Mouse (Mus musculus) mature B cell (primary cell): ENCODE data around the gene Hoxc13.

Experiments used
- in situ Hi-C: fragments of 300-500 bp; cut with MboI; formaldehyde crosslinking; loops from 2 replicates; pipeline ENCODE4 v1.14.3; 2019

Hoxc13 gene

DNA sequence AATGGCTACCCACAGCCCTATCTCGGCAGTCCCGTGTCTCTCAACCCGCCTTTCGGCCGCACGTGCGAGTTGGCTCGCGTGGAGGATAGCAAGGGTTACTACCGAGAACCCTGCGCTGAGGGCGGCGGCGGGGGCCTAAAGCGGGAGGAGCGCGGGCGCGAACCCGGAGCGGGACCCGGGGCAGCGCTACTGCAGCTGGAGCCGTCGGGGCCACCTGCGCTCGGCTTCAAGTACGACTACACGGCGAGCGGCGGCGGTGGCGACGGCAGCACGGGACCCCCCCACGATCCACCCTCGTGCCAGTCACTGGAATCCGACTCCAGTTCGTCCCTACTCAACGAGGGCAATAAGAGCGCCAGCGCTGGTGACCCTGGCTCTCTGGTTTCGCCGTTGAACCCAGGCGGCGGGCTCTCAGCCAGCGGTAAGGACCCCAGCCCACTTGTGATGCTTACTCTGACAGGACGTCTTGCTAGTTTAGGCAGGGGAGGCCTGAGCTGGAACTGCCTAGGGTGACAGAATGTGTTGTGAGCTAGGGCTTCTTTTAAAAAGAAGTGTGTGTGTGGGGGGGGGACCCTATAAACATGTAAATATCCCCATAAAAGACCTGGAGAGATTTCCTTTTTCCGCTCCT, 16.2 kb downstream of the Hoxc13 start:
- in situ Hi-C loops = no loop called here

DNA sequence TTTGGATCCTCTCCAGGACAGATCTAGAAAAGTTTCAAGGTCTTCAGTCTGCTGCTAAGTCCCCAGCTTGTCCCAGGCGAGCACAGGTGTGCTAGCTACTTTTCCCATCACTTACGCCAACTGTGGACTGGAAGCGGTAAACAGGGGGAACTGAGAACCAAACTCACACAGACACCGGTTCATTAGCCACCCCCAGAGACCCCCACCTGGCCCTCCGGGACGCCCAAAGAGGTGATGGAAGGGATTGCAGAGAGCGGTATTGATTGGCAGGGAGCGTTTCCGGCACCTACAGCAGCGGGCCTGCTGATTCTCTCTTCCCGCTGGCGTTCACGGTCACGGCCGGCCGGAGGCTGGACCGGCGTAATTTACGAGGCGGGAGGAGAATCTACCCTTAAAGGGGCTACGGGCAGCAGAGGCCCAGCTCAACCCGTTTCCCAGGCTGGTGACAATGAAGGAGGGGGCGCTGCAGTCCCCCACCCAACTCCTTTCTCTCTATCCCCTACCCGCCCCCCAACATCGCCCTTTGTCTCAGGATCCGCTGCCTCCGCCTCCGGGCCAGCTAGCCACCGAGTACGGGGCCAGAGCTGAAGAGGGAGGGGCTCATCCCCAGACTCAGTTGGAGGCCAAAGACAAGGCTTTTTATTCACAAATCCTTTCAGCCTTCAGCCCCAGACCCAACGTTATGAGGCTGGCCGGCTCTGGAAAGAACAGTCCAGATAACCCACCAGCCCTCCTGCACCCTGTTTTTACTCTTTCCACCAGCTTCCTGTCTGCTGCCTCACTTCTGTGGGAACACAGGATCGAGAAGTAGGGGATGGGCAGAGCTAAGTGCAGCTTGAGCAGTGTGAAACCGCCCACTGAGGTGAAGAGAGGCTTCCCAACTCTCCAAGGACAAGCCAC, 18.6 kb downstream of the Hoxc13 start:
- in situ Hi-C loops = no loop called here

DNA sequence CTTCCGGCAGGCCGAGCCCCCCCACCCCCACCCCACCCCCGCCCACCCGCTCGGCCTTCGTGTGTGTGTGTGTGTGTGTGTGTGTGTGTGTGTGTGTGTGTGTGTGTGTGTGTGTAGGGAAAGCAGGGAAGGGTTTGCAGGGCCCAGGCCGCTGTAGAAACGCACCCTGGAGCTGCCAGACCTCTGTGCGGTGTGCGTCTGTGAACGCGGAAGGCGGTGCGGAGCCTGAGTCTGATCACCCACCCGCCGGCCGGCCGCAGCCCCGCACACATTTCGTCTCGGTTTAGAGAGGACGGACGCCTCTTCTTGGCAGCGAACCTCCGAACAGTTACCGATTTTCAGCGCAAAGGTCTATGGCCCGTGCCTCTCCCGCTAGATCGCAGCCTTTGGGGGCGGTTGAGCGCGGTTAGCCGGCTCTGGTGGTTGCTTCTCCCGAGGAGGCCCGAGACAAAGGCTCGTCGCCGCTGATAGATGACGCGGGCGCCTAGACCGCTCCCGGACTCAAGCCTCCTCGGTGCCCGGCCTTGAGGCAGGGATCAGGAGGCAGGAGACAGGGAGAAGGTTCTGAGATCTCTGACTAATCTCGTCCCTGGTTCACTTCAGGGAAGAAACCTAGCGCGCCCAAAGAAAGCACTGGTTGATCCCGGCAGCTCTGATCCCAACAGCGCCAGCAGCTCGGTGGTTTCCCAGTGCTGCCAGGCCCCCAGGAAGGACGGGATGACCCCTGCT, 22.0 kb downstream of the Hoxc13 start:
- in situ Hi-C loops = no loop called here

DNA sequence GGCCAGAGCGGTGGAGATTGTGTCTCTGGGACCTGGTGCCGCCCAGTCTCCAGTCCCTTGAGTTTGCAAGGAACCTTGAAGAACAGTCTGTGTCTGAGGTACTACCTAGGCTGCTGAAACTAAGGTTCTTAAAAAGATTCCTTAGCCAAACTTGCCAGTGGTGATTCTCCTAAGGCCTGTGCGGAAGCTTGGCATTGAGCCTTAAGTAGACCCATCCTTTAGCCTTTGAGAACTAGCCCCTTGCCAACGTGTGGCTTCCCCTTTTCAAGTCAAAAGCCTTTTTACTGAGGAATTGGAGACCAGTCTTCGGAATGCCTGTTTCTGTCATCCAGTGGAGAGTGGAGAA, 22.5 kb downstream of the Hoxc13 start:
- in situ Hi-C loops = no loop called here

DNA sequence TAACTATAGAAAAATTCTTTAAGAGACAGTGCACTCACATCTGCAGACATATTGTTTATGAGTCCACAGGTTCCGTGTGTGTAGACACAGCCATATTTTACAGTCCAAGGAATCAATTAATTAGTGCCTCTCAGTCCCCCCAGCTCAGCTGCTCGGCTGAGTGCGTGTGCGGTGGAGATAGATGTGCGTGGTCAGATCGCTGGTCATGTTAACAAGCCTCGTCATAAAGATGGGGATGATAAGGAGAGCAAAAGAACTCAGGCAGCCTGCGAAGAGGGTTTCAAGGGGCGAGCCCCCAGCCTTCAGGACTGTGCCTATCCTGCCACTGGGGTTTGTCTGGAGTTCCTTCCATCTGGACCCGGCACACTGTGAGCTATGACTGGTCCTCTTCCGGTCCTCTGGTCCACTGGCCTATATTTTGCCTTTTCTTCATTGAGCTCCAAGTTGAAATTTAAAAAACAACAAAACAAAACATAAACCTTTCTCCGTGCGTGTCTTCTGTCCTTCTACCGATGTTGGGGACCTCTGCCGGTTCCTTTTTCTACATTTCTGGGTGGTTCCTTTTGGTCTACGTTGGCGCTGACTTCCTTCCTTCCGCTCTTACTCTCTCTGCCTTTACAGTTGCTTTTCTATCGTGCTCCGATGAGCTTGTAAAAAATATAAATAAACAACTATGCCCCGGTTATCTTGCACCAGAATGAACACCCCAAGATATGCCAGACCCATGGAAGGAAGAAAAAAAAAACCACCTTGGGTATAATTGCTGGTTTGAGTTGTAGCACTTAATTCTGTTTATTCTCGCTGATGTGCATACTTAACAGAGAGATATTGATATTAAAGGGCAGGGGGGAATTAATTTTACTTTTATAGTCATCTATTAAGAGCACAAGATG, 24.5 kb downstream of the Hoxc13 start:
- in situ Hi-C loops = no loop called here

DNA sequence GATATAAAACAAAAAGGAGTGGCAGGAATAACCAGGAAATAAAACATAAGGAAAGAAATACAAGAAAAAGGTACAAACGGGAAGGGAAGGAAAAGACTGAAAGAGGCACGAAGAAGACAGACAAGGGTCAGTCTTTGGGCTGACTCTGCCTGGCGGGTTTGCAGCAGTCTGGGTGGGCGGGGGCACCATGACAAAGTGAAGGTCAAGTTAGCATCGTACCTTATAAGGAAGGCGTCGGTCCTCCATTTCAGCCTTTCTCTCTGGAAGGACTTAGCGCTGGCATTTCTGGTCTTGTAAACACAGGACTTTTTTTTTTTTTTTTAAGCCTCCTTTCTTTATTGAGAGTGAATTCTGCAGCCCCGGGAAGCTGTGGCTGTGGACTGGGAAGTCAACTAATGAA, 26.4 kb downstream of the Hoxc13 start:
- in situ Hi-C loops = no loop called here

DNA sequence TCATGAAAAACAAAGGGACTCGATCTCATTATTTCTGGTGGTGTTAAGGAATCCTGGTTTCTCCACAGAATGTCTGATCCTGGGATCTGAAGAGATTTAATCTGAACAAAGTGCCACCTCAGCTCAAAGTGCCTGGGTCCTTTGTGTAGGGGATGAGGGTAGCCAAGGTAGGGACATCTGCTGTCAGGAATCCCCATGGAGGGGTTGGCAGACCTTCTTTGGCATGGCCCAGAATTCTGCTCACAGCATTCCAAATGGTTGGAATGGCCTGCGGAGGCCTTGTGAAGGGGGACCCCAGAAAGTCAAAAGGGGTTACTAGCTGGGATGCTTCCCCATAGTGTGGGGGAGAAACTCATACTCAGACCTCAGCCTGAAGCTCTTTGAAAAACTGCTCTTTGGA, 27.9 kb downstream of the Hoxc13 start:
- in situ Hi-C loops = no loop called here

DNA sequence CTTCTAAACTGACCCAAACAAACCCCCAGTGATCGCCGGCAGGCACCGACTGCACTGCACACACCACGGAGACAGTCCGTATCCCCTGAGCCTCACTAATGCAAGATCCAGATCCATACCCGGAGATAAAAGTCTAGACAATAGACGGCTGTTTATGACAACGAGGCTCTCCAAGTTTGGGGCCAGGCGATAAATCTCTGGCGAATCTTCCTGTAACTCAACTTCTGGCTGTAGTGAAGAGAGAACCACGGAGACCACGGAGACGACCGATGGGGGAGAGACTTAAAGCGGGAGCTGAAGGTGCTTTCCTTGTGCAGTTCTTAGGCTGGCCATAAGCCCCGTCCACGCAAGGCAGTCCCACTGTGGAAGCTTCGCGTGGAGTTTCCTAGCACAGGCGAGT, 28.8 kb downstream of the Hoxc13 start:
- in situ Hi-C loops = no loop called here

DNA sequence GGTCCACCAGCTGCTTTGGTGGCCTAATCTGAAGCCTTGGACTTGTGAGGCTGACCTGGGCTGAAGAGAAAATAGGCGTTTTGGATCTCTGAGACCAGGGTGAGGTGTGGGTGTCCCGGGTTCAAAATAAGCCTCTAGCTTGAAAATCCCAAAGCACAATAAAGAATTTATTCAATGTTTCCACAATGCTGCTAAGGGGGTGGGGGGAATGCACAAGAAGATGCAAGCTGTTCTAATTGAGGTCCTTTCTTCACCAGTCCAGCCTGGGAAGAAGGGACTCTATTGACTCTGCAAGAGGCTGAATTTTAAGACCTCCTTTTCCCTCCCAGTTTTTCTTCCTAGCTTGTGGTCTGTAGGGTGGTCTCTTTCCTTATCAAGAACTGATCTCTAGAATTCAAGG, 30.0 kb downstream of the Hoxc13 start:
- in situ Hi-C loops = no loop called here

DNA sequence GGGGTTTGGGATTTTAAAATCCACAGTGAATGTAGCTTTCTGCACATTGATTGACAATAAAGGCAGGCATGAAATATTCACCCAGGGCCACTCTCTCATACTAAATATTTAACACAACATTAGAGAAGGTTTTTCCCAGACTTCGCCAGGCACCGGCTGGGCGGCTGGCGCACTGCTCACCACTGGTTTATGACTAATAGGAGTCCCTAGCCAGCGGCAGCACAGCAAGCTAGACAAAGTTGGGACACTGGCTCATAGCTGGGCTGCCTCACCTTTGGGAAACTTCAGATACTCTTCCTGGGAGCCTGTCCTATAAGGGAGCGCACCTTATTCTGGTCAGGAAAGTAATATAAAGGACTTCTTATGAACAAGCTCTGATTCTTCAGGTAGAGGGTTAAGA, 32.7 kb downstream of the Hoxc13 start:
- in situ Hi-C loops = no loop called here

DNA sequence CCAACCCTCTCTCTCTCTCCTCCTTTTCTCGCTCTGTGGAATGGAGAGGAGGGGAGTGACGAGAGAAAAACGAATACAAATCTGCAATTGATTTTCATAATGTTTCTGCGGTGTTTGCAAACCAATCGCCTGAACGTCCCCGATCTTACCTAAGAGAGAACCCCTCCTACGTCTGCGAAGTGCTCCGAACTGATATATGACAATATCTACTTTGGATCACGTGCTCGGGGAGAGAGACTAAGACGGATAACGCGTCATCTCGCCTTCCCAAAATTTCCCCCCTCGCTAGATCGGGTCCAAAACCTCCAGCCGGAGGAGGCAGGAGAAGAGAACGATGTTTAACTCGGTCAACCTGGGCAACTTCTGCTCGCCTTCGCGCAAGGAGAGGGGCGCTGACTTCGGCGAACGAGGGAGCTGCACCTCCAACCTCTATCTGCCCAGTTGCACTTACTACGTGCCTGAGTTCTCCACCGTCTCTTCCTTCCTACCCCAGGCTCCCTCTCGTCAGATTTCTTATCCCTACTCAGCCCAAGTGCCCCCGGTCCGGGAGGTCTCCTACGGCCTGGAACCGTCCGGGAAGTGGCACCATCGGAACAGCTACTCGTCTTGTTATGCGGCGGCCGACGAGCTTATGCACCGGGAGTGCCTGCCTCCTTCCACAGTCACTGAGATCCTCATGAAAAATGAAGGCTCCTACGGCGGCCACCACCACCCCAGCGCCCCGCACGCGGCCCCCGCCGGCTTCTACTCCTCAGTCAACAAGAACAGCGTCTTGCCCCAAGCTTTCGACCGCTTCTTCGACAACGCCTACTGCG, 33.5 kb downstream of the Hoxc13 start, which contains the start of gene Hoxc11:
Gene Hoxc11, plus strand, starts transcription at position 236 of the 815 bp plus-strand sequence.
- in situ Hi-C loops = no loop called here

DNA sequence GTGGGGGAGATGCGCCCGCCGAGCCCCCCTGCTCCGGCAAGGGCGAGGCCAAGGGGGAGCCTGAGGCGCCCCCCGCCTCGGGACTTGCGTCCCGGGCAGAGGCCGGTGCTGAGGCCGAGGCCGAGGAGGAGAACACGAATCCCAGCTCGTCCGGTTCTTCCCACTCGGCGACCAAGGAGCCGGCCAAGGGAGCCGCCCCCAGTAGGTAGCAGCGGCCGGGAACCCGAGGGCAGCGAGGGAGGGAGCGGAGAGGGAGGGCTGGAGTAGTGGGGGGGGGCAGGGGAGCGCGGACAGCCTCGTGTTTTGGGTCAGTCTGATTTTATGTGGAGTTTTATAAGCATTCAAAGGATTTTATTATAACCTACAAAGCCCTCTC, 34.1 kb downstream of the Hoxc13 start:
- in situ Hi-C loops = no loop called here

DNA sequence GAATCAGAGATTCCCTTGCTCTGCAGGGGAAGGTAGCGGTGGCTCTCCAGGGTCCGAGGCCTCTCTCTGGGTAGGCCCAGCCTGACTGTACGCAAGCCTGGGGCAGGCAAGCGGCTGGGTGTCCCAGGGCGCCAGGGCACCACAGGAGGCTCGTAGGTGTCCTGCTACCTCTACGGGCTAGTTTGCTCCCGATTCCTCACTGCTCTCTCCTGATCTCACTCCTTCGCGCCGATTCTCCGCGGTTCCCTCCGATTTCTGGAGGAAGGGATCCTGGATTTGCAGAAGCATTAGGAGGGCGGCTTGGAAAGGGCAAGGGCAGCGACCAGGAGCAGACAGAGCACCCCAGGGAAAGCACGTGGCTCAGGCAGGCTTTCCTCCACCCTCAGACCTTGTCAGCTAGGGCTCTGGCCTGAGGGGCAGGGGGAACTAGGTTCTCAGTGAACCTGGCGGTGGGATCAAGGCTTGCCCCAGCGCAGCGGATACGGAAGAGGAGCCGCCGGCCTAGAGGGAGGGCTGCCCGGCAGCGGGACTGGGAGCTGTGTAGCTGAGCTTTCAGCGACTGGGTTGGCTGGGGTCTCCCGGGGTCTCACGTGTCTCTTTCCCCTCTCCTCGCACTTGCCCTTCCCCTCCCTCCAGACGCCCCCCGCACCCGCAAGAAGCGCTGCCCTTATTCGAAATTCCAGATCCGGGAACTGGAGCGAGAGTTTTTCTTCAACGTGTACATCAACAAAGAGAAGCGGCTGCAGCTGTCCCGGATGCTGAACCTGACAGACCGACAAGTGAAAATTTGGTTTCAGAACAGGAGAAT, 35.1 kb downstream of the Hoxc13 start:
- in situ Hi-C loops = no loop called here

DNA sequence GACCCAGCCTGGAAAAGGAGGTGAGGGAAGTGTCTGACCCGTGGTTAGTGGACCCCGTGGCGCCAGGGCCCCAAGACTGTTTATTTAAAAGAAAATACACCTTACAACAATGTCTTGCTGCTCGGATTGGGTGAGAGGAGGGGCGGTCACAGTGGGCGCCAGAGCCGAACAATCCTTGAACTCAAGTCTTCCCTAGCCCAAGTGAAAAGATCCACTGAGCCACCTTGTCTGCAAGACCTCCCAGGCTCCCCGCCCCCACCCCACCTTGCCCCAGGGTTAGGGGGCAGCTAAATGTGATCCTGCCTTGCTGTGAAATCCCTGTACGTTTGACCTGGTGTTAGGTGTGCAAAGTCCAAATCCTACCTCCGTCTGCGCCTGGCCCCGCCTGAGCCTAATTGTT, 36.0 kb downstream of the Hoxc13 start:
- in situ Hi-C loops = no loop called here

DNA sequence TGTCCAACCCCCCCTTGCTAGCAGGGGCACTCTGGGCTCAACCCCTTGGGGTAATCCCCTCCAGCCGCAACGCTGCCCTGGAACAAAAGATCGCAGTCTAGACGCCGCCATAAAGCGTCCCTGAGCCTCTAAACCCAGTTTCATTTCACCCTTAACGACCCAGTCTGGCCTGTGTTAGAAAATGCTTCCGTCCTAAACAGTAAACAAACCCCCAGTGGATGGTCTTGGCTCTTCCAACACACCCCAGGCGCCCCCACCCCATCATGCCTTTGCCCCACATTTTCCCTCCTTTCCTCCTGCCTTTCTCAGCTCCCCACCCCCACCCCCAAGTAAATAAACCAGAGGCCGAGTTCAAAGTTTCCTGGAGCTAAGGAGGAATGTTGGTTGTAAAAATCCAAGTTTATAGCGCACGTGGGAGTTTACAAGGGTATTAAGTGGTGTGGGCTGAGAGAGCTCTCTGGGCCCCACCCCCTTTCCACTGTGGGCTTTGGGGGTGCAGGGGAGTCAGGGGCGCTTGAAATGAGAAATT, 38.8 kb downstream of the Hoxc13 start:
- in situ Hi-C loops = no loop called here

DNA sequence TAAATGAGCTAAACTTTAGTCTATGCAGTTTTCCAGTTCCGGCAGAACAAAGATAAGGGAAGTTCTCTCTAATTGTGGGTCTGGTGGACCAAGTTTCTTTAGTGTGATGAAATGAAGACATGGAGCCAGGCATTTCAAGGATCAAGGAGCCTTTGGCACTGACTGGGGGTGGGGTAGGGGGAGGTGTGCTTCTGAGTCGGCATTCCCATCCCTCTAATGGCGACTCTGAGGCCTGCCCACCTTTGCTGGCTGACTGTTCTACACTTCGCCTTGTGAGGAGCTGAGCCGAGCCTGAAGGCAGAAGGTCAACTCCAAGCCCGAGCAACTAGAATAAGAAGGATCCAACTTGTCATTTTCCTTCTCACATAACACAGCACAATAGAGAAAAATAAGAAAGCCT, 40.8 kb downstream of the Hoxc13 start:
- in situ Hi-C loops = no loop called here

DNA sequence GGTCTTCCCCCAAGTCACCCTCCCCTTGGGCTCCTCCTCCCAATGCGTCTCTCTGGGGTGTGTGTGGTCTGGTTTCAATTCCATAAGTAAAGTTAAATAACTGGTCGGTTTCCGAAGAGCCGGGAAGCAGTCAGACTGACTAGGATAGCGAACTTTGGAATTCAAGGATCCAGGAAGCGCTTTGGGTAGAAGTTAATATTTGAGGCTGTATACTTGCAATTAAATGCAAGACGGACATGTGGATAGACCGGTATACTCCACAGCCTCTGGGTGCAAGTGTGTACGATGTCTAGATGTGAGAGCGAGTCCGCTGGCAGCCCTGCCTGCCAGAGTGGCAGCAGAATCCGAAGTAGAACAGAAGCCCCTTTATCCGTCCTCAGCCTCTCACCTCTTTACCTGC, 41.6 kb downstream of the Hoxc13 start:
- in situ Hi-C loops = no loop called here

DNA sequence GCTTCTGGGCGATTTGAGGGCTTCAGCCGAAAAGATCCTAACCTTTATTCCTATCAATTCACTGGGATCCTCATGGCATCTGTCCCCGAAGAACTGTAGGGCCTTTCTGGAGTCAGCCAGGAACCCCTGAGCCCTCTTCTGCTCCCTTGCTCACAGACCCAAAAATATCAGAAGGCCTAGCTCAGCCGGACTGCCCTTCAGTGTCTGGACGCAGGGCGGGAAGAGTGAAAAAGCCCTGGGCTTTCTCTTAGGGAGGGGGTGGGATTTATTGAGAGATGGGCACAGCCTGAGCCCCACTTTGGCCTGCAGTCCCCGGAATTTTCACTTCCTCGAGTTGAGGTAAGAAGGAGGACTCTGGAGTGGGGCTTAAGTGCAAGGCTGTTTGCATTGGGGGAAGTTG, 42.4 kb downstream of the Hoxc13 start:
- in situ Hi-C loops = no loop called here

DNA sequence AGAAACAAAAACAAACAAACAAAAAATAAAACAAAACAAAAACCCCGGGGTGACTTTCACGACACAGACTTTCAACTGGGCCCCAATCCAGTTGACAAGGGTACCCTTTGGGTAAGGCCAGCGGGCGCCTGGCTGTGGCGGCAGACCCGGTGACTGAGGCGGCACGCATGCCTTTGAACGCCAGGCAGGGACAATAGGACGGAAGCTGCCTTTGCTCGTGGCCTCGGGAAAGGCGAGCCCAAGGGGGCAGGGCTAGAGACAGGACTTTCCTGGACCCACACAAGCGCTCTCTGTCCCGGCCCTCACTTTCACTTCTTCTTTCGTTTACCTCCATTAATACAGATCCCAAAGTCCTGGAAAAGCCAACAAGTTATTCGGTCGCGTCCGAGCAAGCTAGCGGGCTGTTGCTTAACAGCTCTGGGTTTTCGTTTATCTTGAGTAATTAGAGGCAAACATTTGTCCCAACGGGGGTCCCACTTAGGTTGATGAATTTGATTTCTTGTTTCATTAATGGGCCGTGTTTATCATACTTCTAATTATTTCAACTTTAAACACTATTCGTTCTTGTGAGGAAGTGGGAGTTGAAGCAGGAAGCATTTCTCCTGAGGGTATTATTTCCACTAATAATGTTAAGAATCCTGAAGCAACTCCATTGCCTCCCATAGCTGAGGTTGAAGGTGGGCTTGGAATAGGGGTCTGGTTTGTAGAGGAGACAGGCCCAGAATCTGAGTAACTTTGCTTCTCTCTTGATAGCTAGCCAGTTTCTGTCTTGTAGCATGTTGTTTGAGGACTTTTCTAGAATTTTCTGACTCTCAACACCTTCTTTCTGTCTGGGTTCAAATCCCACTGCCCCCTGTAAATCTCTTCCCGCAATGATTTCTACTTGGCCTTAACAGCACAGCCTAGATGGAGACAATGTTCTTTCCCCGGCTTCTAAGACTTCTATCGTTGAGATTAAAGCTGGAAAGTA, 43.1 kb downstream of the Hoxc13 start:
- in situ Hi-C loops = no loop called here
